19 mouse cellular contexts compared by ENCODE assay signal in the genomic region with DNA sequence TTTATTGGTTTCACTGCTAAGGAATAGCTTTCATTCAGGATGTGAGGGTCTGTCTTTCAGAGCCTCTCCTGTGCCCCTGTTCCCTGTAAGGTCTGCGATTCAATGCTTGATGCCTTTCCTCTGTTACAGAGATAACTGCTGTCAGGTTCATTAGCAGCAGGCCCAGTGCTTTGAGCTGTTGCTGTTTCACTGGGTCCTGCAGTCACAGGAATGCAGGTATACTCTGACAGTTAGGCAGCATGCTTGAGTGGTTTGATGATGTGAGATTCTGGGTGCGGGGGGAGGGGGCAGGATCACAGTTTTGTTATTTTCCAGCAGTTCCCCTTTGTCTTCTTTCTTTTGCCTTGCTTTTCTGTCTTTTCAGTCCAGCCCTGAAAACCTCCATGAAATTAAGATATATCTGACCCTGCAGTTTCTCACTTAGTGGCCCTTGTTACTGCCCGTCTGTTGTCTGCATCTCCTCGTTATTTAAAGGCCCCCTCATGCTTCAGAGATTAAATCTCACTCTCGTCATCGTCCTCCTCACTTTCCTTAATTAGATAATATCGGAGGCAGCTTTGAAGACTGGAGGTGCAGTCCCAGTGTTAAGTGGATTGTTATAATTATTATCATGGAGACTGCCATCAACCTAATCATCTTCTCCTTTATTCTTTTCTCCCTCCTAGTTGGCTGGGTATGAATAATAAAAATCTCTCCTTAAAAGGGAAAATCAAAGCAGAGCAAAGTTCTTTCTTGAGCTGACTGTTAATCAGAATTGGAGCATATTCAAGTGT.
A peak's percentile ranks its signal among the peaks of the same experiment; 100 is the strongest.
DNase-seq lines count a peak whose midpoint lies in the region; ATAC-seq and TF ChIP-seq lines count a peak whose summit lies in the region.
"Had no signal": no experiment of that assay in that cellular context is flagged by ENCODE, and none has a peak within 500 bp of the region (broad histone marks: within the 10 kb centered on the region; RNA-seq: fewer than 3 reads in every experiment).

No protein-coding gene starts in this region.

- no peak overlapping the region for H3K4me2 ChIP-seq in midbrain, embryonic 12.5 days (replicated peaks)
- no peak overlapping the region for H3K4me2 ChIP-seq in forebrain, embryonic 12.5 days
- no peak overlapping the region for H3K4me2 ChIP-seq in hindbrain, embryonic 16.5 days (ENCODE audit: low read length)
- no peak overlapping the region for H3K4me2 ChIP-seq in neural tube, embryonic 15.5 days
- H3K4me2 ChIP-seq in liver, postnatal 0 days (ENCODE audit: low read depth, low read length) = no peak overlapping the region

- DNase-seq in midbrain, embryonic 10.5 days (ENCODE audit: low spot score) = no peak
- no peak for DNase-seq in spleen, adult 12 weeks (ENCODE audit: low spot score)
- no peak for DNase-seq in thymus, postnatal 25 days
- DNase-seq in liver, postnatal 0 days = no peak
- DNase-seq: adrenal gland, postnatal 10 days; B cell, adult 2 months; cerebellum, adult 9-11 months; gastrocnemius, postnatal 36 days; heart, postnatal 36 days; liver; lung, adult 2 months; lung, postnatal 36 days had no signal

- H3K27me3 ChIP-seq in midbrain, embryonic 12.5 days = no peaks in the 10 kb centered on the region
- no peaks in the 10 kb centered on the region for H3K27me3 ChIP-seq in midbrain, embryonic 10.5 days (ENCODE audit: low read depth, poor library complexity, severe bottlenecking)
- H3K27me3 ChIP-seq in forebrain, embryonic 12.5 days = no peaks in the 10 kb centered on the region
- H3K27me3 ChIP-seq in hindbrain, embryonic 16.5 days (replicated peaks; ENCODE audit: control insufficient read depth, insufficient read depth, low read length) = no peaks in the 10 kb centered on the region
- no peaks in the 10 kb centered on the region for H3K27me3 ChIP-seq in neural tube, embryonic 15.5 days (replicated peaks)
- no peaks in the 10 kb centered on the region for H3K27me3 ChIP-seq in liver, postnatal 0 days (ENCODE audit: insufficient read depth, low read length)

- no peaks in the 10 kb centered on the region for H3K36me3 ChIP-seq in midbrain, embryonic 12.5 days
- no peaks in the 10 kb centered on the region for H3K36me3 ChIP-seq in midbrain, embryonic 10.5 days
- H3K36me3 ChIP-seq in forebrain, embryonic 12.5 days (replicated peaks) = no peaks in the 10 kb centered on the region
- no peaks in the 10 kb centered on the region for H3K36me3 ChIP-seq in hindbrain, embryonic 16.5 days (ENCODE audit: control insufficient read depth, insufficient read depth, low read length)
- no peaks in the 10 kb centered on the region for H3K36me3 ChIP-seq in neural tube, embryonic 15.5 days
- no peaks in the 10 kb centered on the region for H3K36me3 ChIP-seq in liver, postnatal 0 days (replicated peaks; ENCODE audit: insufficient read depth, low read length)
- H3K36me3 ChIP-seq: heart, embryonic 10.5 days had no signal

- ATAC-seq in midbrain, embryonic 12.5 days (ENCODE audit: low FRiP score, low read depth) = peak; percentile 78
- peak; percentile 89 for ATAC-seq in forebrain, embryonic 12.5 days (ENCODE audit: low FRiP score)
- ATAC-seq in hindbrain, embryonic 16.5 days = peak; percentile 80
- ATAC-seq in neural tube, embryonic 15.5 days (ENCODE audit: low FRiP score) = peak; percentile 47; the same call in 1 of the 2 replicates
- no peak for ATAC-seq in liver, postnatal 0 days
- ATAC-seq: intestine, embryonic 16.5 days had no signal

- 0 out of 2 replicates have a peak, but pooled peaks cover 6% of the 10 kb centered on the region for H3K4me1 ChIP-seq in midbrain, embryonic 12.5 days
- H3K4me1 ChIP-seq in midbrain, embryonic 10.5 days = peaks cover 6% of the 10 kb centered on the region; the same call in 1 of the 2 replicates
- peaks cover 8% of the 10 kb centered on the region; the same call in 1 of the 2 replicates for H3K4me1 ChIP-seq in forebrain, embryonic 12.5 days
- no peaks in the 10 kb centered on the region for H3K4me1 ChIP-seq in hindbrain, embryonic 16.5 days (ENCODE audit: control insufficient read depth, insufficient read depth, low read depth, low read length)
- H3K4me1 ChIP-seq in neural tube, embryonic 15.5 days = peaks cover 7% of the 10 kb centered on the region; the same call in 1 of the 2 replicates
- no peaks in the 10 kb centered on the region for H3K4me1 ChIP-seq in liver, postnatal 0 days (ENCODE audit: insufficient read depth)
- H3K4me1 ChIP-seq: heart, embryonic 10.5 days had no signal

- H3K9me3 ChIP-seq in midbrain, embryonic 12.5 days = no peaks in the 10 kb centered on the region
- no peaks in the 10 kb centered on the region for H3K9me3 ChIP-seq in midbrain, embryonic 10.5 days (replicated peaks)
- H3K9me3 ChIP-seq in forebrain, embryonic 12.5 days = no peaks in the 10 kb centered on the region
- no peaks in the 10 kb centered on the region for H3K9me3 ChIP-seq in hindbrain, embryonic 16.5 days (ENCODE audit: control insufficient read depth, low read length)
- H3K9me3 ChIP-seq in neural tube, embryonic 15.5 days (replicated peaks) = no peaks in the 10 kb centered on the region
- H3K9me3 ChIP-seq in liver, postnatal 0 days (ENCODE audit: low read length) = no peaks in the 10 kb centered on the region
- H3K9me3 ChIP-seq: heart, embryonic 10.5 days had no signal

- no peak overlapping the region for H3K9ac ChIP-seq in midbrain, embryonic 12.5 days (replicated peaks)
- no peak overlapping the region for H3K9ac ChIP-seq in forebrain, embryonic 12.5 days
- no peak overlapping the region for H3K9ac ChIP-seq in hindbrain, embryonic 16.5 days (ENCODE audit: low read depth, low read length)
- no peak overlapping the region for H3K9ac ChIP-seq in neural tube, embryonic 15.5 days (replicated peaks)
- no peak overlapping the region for H3K9ac ChIP-seq in liver, postnatal 0 days (replicated peaks)

- no peak for TF ChIP-seq EP300 in liver, postnatal 0 days (IDR thresholded peaks at IDR 0.05; ENCODE audit: low read depth)

- TF ChIP-seq CTCF in liver, postnatal 0 days (IDR thresholded peaks at IDR 0.05; ENCODE audit: low read depth) = no peak

- no peak overlapping the region for H3K4me3 ChIP-seq in midbrain, embryonic 12.5 days
- no peak overlapping the region for H3K4me3 ChIP-seq in midbrain, embryonic 10.5 days
- no peak overlapping the region for H3K4me3 ChIP-seq in forebrain, embryonic 12.5 days (replicated peaks)
- no peak overlapping the region for H3K4me3 ChIP-seq in hindbrain, embryonic 16.5 days (ENCODE audit: low read length)
- H3K4me3 ChIP-seq in neural tube, embryonic 15.5 days (replicated peaks) = no peak overlapping the region
- no peak overlapping the region for H3K4me3 ChIP-seq in liver, postnatal 0 days (ENCODE audit: low read depth, low read length)
- H3K4me3 ChIP-seq: heart, embryonic 10.5 days had no signal

- 53% methylated on average over 7 of the region's 7 CpGs for WGBS in midbrain, embryonic 12.5 days
- 69% methylated on average over 7 of the region's 7 CpGs for WGBS in midbrain, embryonic 10.5 days
- WGBS in forebrain, embryonic 12.5 days = 20% methylated on average over 7 of the region's 7 CpGs
- 36% methylated on average over 7 of the region's 7 CpGs for whole genome bisulfite sequencing in hindbrain, embryonic 16.5 days
- 45% methylated on average over 7 of the region's 7 CpGs for WGBS in neural tube, embryonic 15.5 days
- WGBS in liver, postnatal 0 days (ENCODE audit: insufficient replicate concordance) = 70% methylated on average over 7 of the region's 7 CpGs

- no peak overlapping the region for H3K27ac ChIP-seq in midbrain, embryonic 12.5 days (replicated peaks)
- H3K27ac ChIP-seq in midbrain, embryonic 10.5 days (replicated peaks) = no peak overlapping the region
- H3K27ac ChIP-seq in forebrain, embryonic 12.5 days = peak overlapping the region; percentile 78
- peak overlapping the region; percentile 42; the same call in 1 of the 2 replicates for H3K27ac ChIP-seq in hindbrain, embryonic 16.5 days (ENCODE audit: low read depth, low read length)
- H3K27ac ChIP-seq in neural tube, embryonic 15.5 days (replicated peaks) = peak overlapping the region; percentile 37; the same call in 1 of the 2 replicates
- H3K27ac ChIP-seq in liver, postnatal 0 days (ENCODE audit: low read depth) = no peak overlapping the region
- H3K27ac ChIP-seq: heart, embryonic 10.5 days; kidney, postnatal 0 days had no signal

Comparison
In these comparisons a context has a peak if more than half of its experiments do, and no peak if none do; other contexts are left out.
1. H3K27ac ChIP-seq: peak in forebrain, embryonic 12.5 days (single experiment), hindbrain, embryonic 16.5 days (single experiment) and neural tube, embryonic 15.5 days (single experiment); none in midbrain, embryonic 12.5 days (single experiment), midbrain, embryonic 10.5 days (single experiment) and liver, postnatal 0 days (single experiment).